Mouse (Mus musculus) stomach, embryonic 14.5 days (tissue): ENCODE data around the gene Igdcc4. TPM values are rescaled to one million over a fixed set of nuclear protein-coding genes. Genes with fewer than 3 reads are reported as not detected.

ENCODE experiments used
- ATAC-seq: fragments of 200-750 bp; cut with Nextera tagmentation; 2 replicates; pipeline ENCODE4 v1.8.0; 2017; ENCODE audit warnings: low read depth, moderate TSS enrichment; ENCODE audit not compliant: insufficient number of reproducible peaks, insufficient read depth, low FRiP score
- H3K27ac ChIP-seq: fragments of 300-500 bp; sonication (generic); 2 replicates; pipeline ENCODE4 v1.5.1; 2014; ENCODE audit warnings: mild to moderate bottlenecking, low read length, moderate library complexity, mixed read lengths
- H3K27me3 ChIP-seq: fragments of 300-500 bp; sonication (generic); 2 replicates; pipeline ENCODE4 v1.6.1; 2014; ENCODE audit warnings: low read length, control low read depth, mixed read lengths; ENCODE audit not compliant: control insufficient read depth, insufficient read depth
- H3K36me3 ChIP-seq: fragments of 300-500 bp; sonication (generic); 2 replicates; pipeline ENCODE4 v1.6.1; 2014; ENCODE audit warnings: mild to moderate bottlenecking, control low read depth, low read length, moderate library complexity, mixed read lengths; ENCODE audit not compliant: control insufficient read depth, insufficient read depth
- H3K4me1 ChIP-seq: fragments of 300-500 bp; sonication (generic); 2 replicates; pipeline ENCODE4 v1.6.1; 2014; ENCODE audit warnings: low read length, control low read depth, mixed read lengths; ENCODE audit not compliant: control insufficient read depth, insufficient read depth
- H3K4me2 ChIP-seq: fragments of 300-500 bp; sonication (generic); replicated peaks from 2 replicates; pipeline ENCODE4 v1.6.1; 2014; ENCODE audit warnings: low read depth, low read length, control low read depth
- H3K4me3 ChIP-seq: fragments of 300-500 bp; sonication (generic); 2 replicates; pipeline ENCODE4 v1.5.1; 2014; ENCODE audit warnings: low read depth, low read length, control low read depth
- H3K9ac ChIP-seq: fragments of 300-500 bp; sonication (generic); replicated peaks from 2 replicates; pipeline ENCODE4 v1.6.1; 2014; ENCODE audit warnings: low read depth, mild to moderate bottlenecking, control low read depth, low read length, moderate library complexity, mixed read lengths
- H3K9me3 ChIP-seq: fragments of 300-500 bp; sonication (generic); 2 replicates; pipeline ENCODE4 v1.6.1; 2016; ENCODE audit warnings: low read depth, low read length, control low read depth; ENCODE audit not compliant: control insufficient read depth
- WGBS: fragments of 180-500 bp; shearing (Covaris S2); extraction: QIAGEN DNeasy Blood & Tissue Kit; methylation state at CpG from one replicate; pipeline ENCODE4 v1.1.7; 2014; 5-methylcytosine and 5-hydroxymethylcytosine counted together
- polyA plus RNA-seq: library from polyadenylated mRNA; unstranded; fragments of >200 nt; fragmentation: Nextera tagmentation; extraction: Ambion mirVana; gene quantifications from 2 replicates; pipeline ENCODE4 v1.2.1, GENCODE M21; 2014

Gene Igdcc4
- polyA plus RNA-seq, 1 experiment from 2014 or later, result 43.3 TPM

DNA sequence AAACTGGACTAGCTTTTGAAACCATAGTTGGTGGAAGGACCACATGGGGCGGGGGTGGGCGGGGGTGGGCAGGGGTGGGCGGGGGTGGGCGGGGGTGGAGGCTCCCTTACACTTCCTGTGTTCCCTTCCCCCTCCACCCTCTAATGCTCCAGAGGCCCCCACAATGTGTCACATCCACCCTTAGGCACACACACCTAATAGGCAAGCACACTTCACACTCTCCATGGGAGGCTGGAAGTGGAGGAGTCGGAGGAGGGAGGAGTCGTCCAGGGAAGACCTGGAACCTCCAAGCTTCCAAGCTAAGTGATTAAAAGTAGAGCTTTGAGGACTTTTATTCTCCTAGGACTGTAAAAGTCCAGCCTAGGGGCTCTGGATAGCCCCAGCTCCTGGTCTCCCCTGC, 67.2 kb downstream of the Igdcc4 start:
- no peak overlapping the region for H3K27ac ChIP-seq
- H3K4me1 ChIP-seq, result peaks cover 9% of the 10 kb centered on the region; the same call in 1 of the 2 replicates
- no peaks in the 10 kb centered on the region for H3K36me3 ChIP-seq
- H3K9ac ChIP-seq, result no peak overlapping the region
- WGBS, result 50% methylated on average over 6 of the region's 6 CpGs
- no peak overlapping the region for H3K4me3 ChIP-seq
- H3K9me3 ChIP-seq, result no peaks in the 10 kb centered on the region
- no peak overlapping the region for H3K4me2 ChIP-seq
- ATAC-seq, result no peak
- peaks cover 3% of the 10 kb centered on the region; the same call in 1 of the 2 replicates for H3K27me3 ChIP-seq

DNA sequence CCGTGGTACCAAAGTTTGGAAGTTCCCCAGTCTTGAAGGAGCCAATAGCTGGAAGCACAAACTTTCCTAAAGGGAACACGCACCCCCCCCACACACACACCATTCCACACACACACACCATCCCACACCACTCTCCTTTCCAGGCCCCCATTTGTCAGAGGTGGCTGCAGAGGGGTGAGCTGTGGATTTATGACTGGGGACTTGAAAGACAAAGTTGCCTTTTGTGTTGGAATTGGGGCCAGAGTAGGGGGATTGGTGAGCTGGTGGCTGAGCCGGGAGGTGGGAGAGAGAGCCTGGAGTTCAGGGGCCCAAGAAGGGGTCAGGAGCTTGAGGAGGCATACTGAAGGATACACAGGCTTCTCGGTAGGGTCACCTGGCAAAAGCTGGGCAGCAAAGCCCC, 67.7 kb downstream of the Igdcc4 start:
- Histone ChIP-seq H3K27me3 (peaks cover 1% of the 10 kb centered on the region; the same call in 1 of the 2 replicates), H3K4me1 (peaks cover 9% of the 10 kb centered on the region; the same call in 1 of the 2 replicates), H3K9ac (no peak overlapping the region), H3K4me3 (no peak overlapping the region), H3K27ac (no peak overlapping the region), H3K9me3 (no peaks in the 10 kb centered on the region), H3K4me2 (no peak overlapping the region), H3K36me3 (no peaks in the 10 kb centered on the region)
- no peak for ATAC-seq
- 44% methylated on average over 4 of the region's 4 CpGs for WGBS

DNA sequence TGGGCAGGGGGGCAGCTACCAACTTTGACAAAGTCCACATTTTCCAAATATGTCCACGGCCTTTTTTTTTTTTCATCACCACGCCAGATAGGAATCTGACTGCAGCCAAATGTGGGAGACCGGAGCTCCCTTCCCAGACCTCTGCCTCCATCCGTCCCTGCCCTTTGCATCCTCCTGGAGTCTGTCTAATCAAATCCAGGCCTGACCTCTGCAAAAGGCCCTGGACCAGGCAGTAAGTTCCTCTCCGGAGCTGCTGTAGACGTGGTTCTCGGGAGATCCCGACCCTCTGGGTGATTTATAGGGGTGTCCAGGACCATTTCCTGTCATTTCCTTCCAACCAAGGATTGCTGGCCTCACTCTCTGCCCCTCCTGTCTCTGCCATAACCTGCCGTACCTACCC, 71.4 kb downstream of the Igdcc4 start:
- WGBS, result 46% methylated on average over 9 of the region's 9 CpGs

DNA sequence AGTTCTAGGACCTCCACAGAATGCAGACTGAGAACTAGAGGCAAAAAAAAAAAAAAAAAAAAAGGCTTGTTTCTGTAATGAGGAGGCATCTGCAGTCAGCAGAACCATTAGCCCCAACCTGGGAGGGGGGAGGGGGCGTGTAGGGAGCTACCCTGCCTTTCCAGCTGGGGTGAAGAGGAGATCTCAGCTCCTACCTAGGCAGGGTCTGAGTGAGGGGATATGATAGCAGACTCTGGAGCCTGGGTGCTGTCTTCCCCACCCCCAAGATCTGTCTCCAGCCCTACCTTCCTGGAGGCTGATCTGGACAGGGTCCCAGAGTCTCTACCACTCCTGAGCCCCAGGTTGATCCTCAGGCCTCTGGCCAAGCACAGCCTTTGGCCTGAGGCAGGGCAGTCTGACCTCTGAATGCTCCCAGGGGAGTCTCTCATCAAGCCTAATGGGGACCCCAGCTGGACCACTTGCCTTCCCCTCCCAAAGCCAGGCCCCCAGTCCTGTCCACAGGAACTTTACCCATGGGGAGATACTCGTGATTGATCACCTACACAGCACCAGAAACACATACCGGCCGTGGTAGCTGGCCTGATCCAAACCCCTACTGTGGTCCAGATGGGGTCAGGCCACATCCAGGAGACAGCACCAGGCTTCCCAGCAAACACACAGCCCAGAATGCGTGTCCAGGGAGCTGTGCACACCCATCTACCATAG, 74.1 kb downstream of the Igdcc4 start:
- Histone ChIP-seq H3K36me3 (no peaks in the 10 kb centered on the region), H3K4me1 (peaks cover 36% of the 10 kb centered on the region), H3K27ac (no peak overlapping the region), H3K4me2 (no peak overlapping the region), H3K9me3 (no peaks in the 10 kb centered on the region), H3K9ac (no peak overlapping the region), H3K27me3 (no peaks in the 10 kb centered on the region), H3K4me3 (no peak overlapping the region)
- 43% methylated on average over 5 of the region's 5 CpGs for WGBS
- ATAC-seq, result no peak

More for the DNA sequence above, 71.4 kb downstream of the Igdcc4 start:
- Histone ChIP-seq H3K36me3 (no peaks in the 10 kb centered on the region), H3K4me1 (peaks cover 21% of the 10 kb centered on the region), H3K27me3 (no peaks in the 10 kb centered on the region), H3K27ac (no peak overlapping the region), H3K4me3 (no peak overlapping the region), H3K9me3 (no peaks in the 10 kb centered on the region), H3K9ac (no peak overlapping the region), H3K4me2 (no peak overlapping the region)
- no peak for ATAC-seq

DNA sequence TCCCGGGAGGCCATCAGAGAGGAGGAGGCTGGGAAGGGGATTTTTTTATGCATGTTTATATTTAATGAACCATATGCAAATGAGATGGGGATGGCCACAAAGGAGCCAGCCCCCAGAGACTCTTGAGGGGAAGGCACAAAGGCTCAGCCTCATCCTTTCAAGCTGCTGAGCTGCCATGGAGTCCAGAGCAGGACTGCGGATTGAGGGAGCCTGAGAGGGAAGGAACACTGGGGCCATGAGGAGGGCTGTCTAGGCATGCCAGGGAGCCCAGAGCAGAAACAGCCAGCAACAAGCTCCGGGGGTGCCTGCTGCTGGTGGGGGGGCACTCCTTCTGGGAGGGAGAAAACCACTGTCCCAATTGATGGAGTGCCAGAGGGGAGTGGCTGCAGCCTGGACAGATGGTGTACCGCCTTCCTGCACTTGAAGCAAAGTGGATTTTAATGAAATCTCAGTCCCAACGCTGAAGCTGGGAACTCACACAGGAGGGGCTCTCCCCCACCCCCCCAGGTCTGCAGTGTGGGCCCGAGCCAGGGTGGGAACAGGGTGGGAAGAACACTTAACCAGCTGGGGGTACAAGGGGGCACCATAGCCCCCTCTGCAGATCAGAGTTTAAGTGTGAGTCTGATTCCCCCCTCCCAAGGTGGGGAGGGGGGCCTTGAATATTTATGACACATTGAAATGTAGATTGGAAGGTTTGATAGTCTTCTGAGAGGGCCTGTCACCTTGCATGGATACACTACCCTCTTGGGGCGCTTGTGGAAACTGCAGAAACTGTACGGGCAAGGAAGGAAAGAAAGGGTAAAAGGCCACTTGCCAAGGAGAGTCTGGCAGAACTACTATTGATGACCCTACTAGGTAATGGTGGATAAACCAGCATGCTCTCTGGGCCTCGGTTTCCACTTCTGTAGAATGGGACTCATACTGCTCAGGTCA, 74.9 kb downstream of the Igdcc4 start:
- ATAC-seq, result no peak
- Histone ChIP-seq H3K4me1 (peaks cover 43% of the 10 kb centered on the region), H3K27me3 (no peaks in the 10 kb centered on the region), H3K9ac (no peak overlapping the region), H3K9me3 (no peaks in the 10 kb centered on the region), H3K36me3 (no peaks in the 10 kb centered on the region), H3K27ac (no peak overlapping the region), H3K4me2 (no peak overlapping the region), H3K4me3 (no peak overlapping the region)
- WGBS, result 37% methylated on average over 9 of the region's 9 CpGs

DNA sequence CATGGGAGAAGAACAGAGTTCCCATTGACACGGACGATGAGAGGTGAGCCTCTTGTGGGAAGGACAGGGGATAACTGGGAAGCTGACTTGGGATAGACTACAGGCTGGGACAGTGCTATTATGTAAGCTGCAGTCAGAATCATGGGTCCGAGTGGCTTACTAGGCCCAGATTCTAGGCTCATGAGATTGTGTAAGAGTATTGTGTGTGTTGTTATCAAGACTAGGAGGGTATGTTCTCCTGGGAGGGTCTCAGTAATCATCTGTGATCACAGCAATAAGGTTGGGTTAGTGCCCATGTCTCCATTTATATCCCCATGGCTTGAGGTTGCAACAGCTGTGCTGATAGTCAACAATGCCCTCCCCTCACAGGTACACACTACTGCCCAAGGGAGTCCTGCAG, 76.2 kb downstream of the Igdcc4 start:
- no peak for ATAC-seq
- no peaks in the 10 kb centered on the region for H3K36me3 ChIP-seq
- H3K9ac ChIP-seq, result no peak overlapping the region
- H3K4me2 ChIP-seq, result no peak overlapping the region
- H3K27ac ChIP-seq, result no peak overlapping the region
- 77% methylated on average over 3 of the region's 3 CpGs for WGBS
- no peak overlapping the region for H3K4me3 ChIP-seq
- no peaks in the 10 kb centered on the region for H3K27me3 ChIP-seq
- no peaks in the 10 kb centered on the region for H3K9me3 ChIP-seq
- H3K4me1 ChIP-seq, result peaks cover 43% of the 10 kb centered on the region

DNA sequence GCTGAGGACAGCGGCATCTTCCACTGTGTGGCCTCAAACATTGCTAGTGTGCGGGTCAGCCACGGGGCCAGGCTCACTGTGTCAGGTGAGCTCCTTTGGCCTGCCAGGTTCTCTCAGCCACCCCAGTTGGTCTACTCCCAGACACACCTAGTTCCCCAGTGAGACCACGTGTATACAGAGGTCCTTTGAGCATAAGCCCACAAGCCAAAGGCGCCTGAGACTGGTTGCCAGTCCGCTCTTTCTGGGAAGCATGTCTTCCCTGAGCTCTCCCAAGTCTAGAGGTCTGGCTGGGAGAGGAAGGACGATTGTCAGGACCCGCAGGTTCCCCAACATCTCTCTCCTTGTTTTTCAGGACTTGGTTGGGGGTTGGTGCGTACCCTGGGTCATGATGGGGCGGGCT, 76.6 kb downstream of the Igdcc4 start:
- no peak overlapping the region for H3K4me3 ChIP-seq
- H3K9me3 ChIP-seq, result no peaks in the 10 kb centered on the region
- H3K4me1 ChIP-seq, result peaks cover 43% of the 10 kb centered on the region
- no peak overlapping the region for H3K9ac ChIP-seq
- 63% methylated on average over 10 of the region's 10 CpGs for WGBS
- H3K36me3 ChIP-seq, result no peaks in the 10 kb centered on the region
- H3K27me3 ChIP-seq, result no peaks in the 10 kb centered on the region
- ATAC-seq, result no peak
- no peak overlapping the region for H3K4me2 ChIP-seq
- no peak overlapping the region; the same call in 1 of the 2 replicates for H3K27ac ChIP-seq

DNA sequence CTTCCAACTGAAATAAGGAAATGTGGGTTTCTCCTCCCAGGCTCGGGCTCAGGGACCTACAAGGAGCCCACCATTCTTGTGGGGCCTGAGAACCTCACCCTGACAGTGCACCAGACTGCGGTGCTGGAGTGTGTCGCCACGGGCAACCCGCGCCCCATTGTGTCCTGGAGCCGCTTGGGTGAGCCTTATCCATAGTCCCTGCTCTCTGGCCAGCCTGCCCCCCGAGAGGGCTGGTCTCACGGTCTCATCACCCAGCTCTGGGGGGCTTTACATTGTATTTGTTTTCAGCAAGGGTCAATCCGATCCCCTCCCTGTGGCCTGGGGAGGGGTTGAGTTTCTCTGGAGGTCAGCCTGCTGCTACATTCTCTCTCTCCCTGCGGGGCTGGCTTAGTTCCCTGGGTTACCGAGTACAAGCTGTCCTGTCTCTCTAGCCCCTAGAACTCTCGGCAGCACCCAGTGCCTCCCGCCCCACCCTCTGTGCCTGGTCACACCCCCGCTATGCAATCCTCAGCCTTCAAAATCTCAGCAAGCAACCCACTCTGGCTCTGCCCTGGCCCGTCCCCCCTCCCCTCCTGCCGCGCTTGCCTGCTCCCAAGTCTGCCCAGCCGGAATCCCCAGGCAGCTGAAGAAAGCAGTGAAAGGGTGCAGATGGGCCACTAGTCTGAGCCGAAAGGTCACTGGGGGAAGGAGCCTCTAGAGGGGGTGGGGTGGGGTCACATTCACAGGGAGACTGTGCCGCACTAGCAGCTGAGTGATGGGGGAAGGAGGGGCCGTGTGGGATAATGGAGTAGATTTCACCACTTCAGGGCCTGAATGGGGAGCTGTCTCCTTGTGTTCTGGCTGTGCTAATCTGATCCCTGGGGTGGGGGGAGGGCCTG, 77.3 kb downstream of the Igdcc4 start:
- peak overlapping the region; percentile 35; the same call in 1 of the 2 replicates for H3K27ac ChIP-seq
- H3K9me3 ChIP-seq, result no peaks in the 10 kb centered on the region
- H3K27me3 ChIP-seq, result no peaks in the 10 kb centered on the region
- 13% methylated on average over 22 of the region's 22 CpGs for WGBS
- peak; percentile 73 for ATAC-seq
- no peak overlapping the region; the same call in 1 of the 2 replicates for H3K4me2 ChIP-seq
- H3K4me1 ChIP-seq, result peaks cover 43% of the 10 kb centered on the region
- no peak overlapping the region for H3K4me3 ChIP-seq
- no peaks in the 10 kb centered on the region for H3K36me3 ChIP-seq
- no peak overlapping the region for H3K9ac ChIP-seq
